Mouse (Mus musculus): ENCODE data around the gene Snx30. TPM values are rescaled to one million over a fixed set of nuclear protein-coding genes. Genes with fewer than 3 reads are reported as not detected.

Snx30 gene
- total RNA-seq, 2 experiments from 2014 or later: 35.8 to 37.8 TPM

DNA sequence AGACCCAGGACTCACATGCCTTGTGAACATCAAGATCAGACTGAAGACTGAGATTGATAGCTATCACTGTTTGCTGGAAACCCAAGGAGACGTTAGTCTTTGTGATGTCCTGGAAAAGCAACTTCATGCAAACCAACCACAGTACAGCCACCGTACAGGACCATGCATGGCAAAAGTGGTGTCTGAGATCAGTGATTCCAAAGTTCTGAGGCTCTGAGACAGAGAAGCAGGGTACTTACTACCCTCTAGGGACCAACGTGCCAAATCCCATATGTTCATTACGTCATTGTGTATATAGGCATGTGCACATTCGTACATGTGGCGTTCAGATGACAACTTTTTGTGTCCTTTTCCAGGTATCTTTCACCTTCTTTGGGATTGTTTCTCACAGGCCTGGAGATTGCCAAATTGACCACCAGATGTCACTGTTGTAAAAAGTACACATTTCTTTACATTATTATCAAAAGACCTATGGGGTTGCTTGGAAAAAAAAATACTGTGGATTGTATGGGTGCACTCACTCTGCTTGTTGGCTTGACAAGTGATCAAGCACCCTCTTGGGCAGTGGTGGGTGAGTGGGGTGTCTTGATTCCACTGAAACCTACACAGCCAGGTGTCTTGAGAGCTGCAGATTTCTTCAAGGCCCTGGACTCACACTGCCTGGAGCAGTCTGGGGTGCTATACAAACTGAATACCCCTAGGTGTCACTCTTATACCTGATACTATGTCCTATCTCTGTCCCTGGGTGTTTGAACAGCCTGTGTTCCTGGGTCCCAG is 127.1 kb downstream of the Snx30 start:
- peak; percentile 18 to 35 for DNase-seq (ENCODE audit: low spot score in 2 of 2)
- intact Hi-C loops (cut with DNase I): loop anchor here (5.0 kb wide), 1 partner anchor 1880 kb away; no protein-coding TSS in a partner anchor

DNA sequence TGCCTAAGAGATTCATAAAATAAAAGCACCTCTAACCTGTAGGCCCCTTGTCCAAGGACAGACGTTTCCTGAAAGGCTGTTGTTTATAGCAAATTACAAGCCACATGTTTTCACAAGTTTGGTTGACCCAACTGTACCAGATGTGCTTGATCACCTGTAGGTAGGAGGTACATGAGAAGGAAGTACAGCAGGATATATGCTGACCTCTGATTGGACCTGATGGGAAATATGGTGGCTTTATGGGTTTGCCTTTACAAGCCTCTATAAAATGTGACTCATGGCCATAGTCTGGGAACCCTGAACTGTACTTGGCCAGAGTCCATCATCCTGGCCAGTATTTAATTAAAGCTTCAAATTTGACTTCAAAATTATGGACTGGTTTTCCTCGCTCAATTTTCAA is 131.9 kb downstream of the Snx30 start:
- intact Hi-C loops (cut with DNase I): no loop called here
- no peak for DNase-seq (ENCODE audit: low spot score in 2 of 2)

Other genes with a start within 250 kb of the Snx30 start
- 10 to 100 TPM; 24.9 to 25.8 TPM for gene Hsdl2, start 224.3 kb upstream of the Snx30 start, total RNA-seq (2021)
- gene E130308A19Rik, start 179.6 kb upstream of the Snx30 start, total RNA-seq (2021): 10 to 100 TPM; 10.9 to 13.1 TPM
- gene Inip, start 4.3 kb upstream of the Snx30 start, total RNA-seq (2021): 10 to 100 TPM; 23.1 to 25.4 TPM
- not detected for gene Slc46a2, start 109.2 kb downstream of the Snx30 start, total RNA-seq (2021)
- gene Mup4, start 154.9 kb downstream of the Snx30 start, total RNA-seq (2021): not detected
- gene Mup6, start 158.5 kb downstream of the Snx30 start, total RNA-seq (2021): not detected